Mouse (Mus musculus): ENCODE results near the gene 1110012L19Rik.
"Not testable (repeated sequence)": the region's sequence is repeated elsewhere in the genome, so short reads cannot be mapped to it uniquely, and the experiment has no call there.

- not testable (repeated sequence) for TF ChIP-seq CTCF (IDR thresholded peaks at IDR 0.05; ENCODE audit: insufficient read depth, low read length); POLR2A (IDR thresholded peaks at IDR 0.05; ENCODE audit: borderline replicate concordance, extremely low read depth, low read depth, low read length)
Observed at GRCm38 (mm10) chrX:70425473-70425872, 39.8 kb downstream of the 1110012L19Rik start.
